Mouse (Mus musculus) hindbrain, postnatal 0 days (tissue): ENCODE data around the gene Unc79. TPM values are rescaled to one million over a fixed set of nuclear protein-coding genes. Genes with fewer than 3 reads are reported as not detected.

Source experiments
- ATAC-seq: fragments of 200-750 bp; cut with Nextera tagmentation; 2 replicates; pipeline ENCODE4 v1.8.0; 2017; ENCODE audit warnings: mild to moderate bottlenecking, moderate TSS enrichment, moderate library complexity
- DNase-seq: peaks from one replicate; pipeline ENCODE4 v3.0.0-alpha.2; 2015; ENCODE audit warnings: low spot score
- H3K27ac ChIP-seq: fragments of 300-500 bp; sonication (generic); 2 replicates; pipeline ENCODE4 v1.5.1; 2014; ENCODE audit warnings: mild to moderate bottlenecking
- H3K27me3 ChIP-seq: fragments of 300-500 bp; sonication (generic); 2 replicates; pipeline ENCODE4 v1.6.1; 2014; ENCODE audit warnings: low read length, mixed read lengths; ENCODE audit not compliant: insufficient read depth
- H3K36me3 ChIP-seq: fragments of 300-500 bp; sonication (generic); 2 replicates; pipeline ENCODE4 v1.6.1; 2014; ENCODE audit warnings: low read length, mixed read lengths; ENCODE audit not compliant: insufficient read depth
- H3K4me1 ChIP-seq: fragments of 300-500 bp; sonication (generic); 2 replicates; pipeline ENCODE4 v1.6.1; 2014; ENCODE audit warnings: antibody characterized with exemption, low read length, mixed read lengths; ENCODE audit not compliant: insufficient read depth
- H3K4me2 ChIP-seq: fragments of 300-500 bp; sonication (generic); 2 replicates; pipeline ENCODE4 v1.6.1; 2014; ENCODE audit warnings: low read depth, mild to moderate bottlenecking, low read length, moderate library complexity, mixed read lengths
- H3K4me3 ChIP-seq: fragments of 300-500 bp; sonication (generic); 2 replicates; pipeline ENCODE4 v1.5.1; 2014; ENCODE audit warnings: low read length
- H3K9ac ChIP-seq: fragments of 300-500 bp; sonication (generic); replicated peaks from 2 replicates; pipeline ENCODE4 v1.6.1; 2014; ENCODE audit warnings: mild to moderate bottlenecking, low read length, moderate library complexity, mixed read lengths
- H3K9me3 ChIP-seq: fragments of 300-500 bp; sonication (generic); 2 replicates; pipeline ENCODE4 v1.6.1; 2016; ENCODE audit warnings: low read length, mixed read lengths
- CTCF ChIP-seq: IDR thresholded peaks from 2 replicates; pipeline ENCODE4 v1.5.1; 2016; ENCODE audit warnings: antibody characterized with exemption, control low read depth, low read depth
- WGBS: fragments of 180-500 bp; shearing (Covaris S2); extraction: QIAGEN DNeasy Blood & Tissue Kit; methylation state at CpG from one replicate; pipeline ENCODE4 v1.1.7; 2014; 5-methylcytosine and 5-hydroxymethylcytosine counted together
- polyA plus RNA-seq: library from polyadenylated mRNA; unstranded; fragments of >200 nt; fragmentation: Nextera tagmentation; extraction: Ambion mirVana; gene quantifications from 2 replicates; pipeline ENCODE4 v1.2.1, GENCODE M21; 2015
- total RNA-seq: library from RNA; depleted of rRNA; stranded (reverse); fragments of >200 nt; gene quantifications from 2 replicates; pipeline ENCODE4 v1.2.3, GENCODE M21; 2014

The Unc79 gene
- total and polyA plus RNA-seq, 2 experiments from 2014 or later: 4.7 to 40.7 TPM

DNA sequence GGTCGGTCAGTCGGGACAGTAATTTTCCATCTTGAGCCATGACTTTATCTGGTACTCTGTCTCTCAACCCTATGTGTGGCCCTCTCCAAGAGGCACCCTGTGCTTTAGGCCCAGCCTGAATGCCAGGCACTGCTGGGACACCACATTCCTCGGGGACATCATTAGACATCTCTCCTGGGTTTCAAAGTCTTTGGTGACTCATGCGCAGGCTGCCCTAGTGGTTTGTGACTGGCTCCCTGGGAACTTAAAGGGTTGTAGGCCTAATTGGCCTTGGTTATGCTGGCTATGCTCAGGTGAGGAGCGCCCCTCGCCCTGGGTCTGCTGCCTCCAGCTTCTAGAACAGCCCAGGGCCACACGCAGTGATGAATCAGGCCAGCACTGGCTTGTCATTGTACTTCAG, 260.9 kb downstream of the Unc79 start:
- no peak overlapping the region for H3K4me3 ChIP-seq
- no peak overlapping the region for H3K9ac ChIP-seq
- no peaks in the 10 kb centered on the region for H3K36me3 ChIP-seq
- H3K27me3 ChIP-seq: no peaks in the 10 kb centered on the region
- 93% methylated on average over 7 of the region's 7 CpGs for WGBS
- no peak for ATAC-seq
- H3K27ac ChIP-seq: no peak overlapping the region
- no peak for TF ChIP-seq CTCF
- H3K4me1 ChIP-seq: peaks cover 8% of the 10 kb centered on the region; the same call in 1 of the 2 replicates
- no peak for DNase-seq
- no peak overlapping the region for H3K4me2 ChIP-seq
- H3K9me3 ChIP-seq: no peaks in the 10 kb centered on the region

GRCm38 (mm10) chr12:103211078-103211477, 262.4 kb downstream of the Unc79 start:
- H3K27me3 ChIP-seq: no peaks in the 10 kb centered on the region
- TF ChIP-seq CTCF: no peak
- DNase-seq: no peak
- no peaks in the 10 kb centered on the region for H3K9me3 ChIP-seq
- no peak overlapping the region for H3K9ac ChIP-seq
- H3K4me1 ChIP-seq: peaks cover 7% of the 10 kb centered on the region; the same call in 1 of the 2 replicates
- no peak overlapping the region for H3K27ac ChIP-seq
- WGBS: 47% methylated on average over 5 of the region's 5 CpGs
- no peak overlapping the region for H3K4me2 ChIP-seq
- no peak overlapping the region for H3K4me3 ChIP-seq
- no peak for ATAC-seq
- H3K36me3 ChIP-seq: no peaks in the 10 kb centered on the region

GRCm38 (mm10) chr12:103213591-103213990, 264.9 kb downstream of the Unc79 start:
- peaks cover 7% of the 10 kb centered on the region; the same call in 1 of the 2 replicates for H3K4me1 ChIP-seq
- TF ChIP-seq CTCF: no peak
- no peak; the same call in 1 of the 2 replicates for ATAC-seq

GRCm38 (mm10) chr12:103214270-103214669, 265.6 kb downstream of the Unc79 start:
- Histone ChIP-seq H3K27ac (no peak overlapping the region), H3K9me3 (no peaks in the 10 kb centered on the region), H3K9ac (no peak overlapping the region), H3K27me3 (no peaks in the 10 kb centered on the region), H3K4me3 (no peak overlapping the region), H3K36me3 (no peaks in the 10 kb centered on the region), H3K4me1 (peaks cover 7% of the 10 kb centered on the region; the same call in 1 of the 2 replicates), H3K4me2 (no peak overlapping the region)
- DNase-seq (peak; percentile 77), ATAC-seq (peak; percentile 60)
- 16% methylated on average over 10 of the region's 10 CpGs for WGBS
- no peak for TF ChIP-seq CTCF

More at GRCm38 (mm10) chr12:103213591-103213990, 264.9 kb downstream of the Unc79 start:
- Histone ChIP-seq H3K4me3 (no peak overlapping the region), H3K27ac (no peak overlapping the region), H3K27me3 (no peaks in the 10 kb centered on the region), H3K9ac (no peak overlapping the region), H3K36me3 (no peaks in the 10 kb centered on the region), H3K4me2 (no peak overlapping the region), H3K9me3 (no peaks in the 10 kb centered on the region)
- WGBS: 98% methylated on average over 2 of the region's 2 CpGs
- no peak for DNase-seq

DNA sequence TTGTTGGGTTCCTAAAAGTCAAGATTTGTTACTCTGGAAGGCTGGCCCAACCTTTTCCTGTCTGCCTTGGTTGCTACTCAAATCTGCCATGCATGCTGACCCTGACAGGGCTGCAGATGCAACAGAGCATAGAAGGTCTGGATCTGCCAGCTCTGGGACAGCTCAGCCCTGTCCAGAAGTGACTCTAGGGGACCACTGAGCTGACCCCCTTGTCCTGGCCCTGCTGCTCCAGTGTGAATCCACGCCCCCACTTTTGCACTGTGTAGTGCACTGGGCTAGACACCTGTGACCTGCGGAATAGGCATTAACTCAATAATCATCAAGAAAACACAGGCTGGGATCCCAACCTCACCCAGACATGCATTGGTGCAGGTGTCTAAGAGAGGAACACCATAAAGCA, 266.1 kb downstream of the Unc79 start:
- H3K4me1 ChIP-seq: peaks cover 7% of the 10 kb centered on the region; the same call in 1 of the 2 replicates
- H3K9ac ChIP-seq: no peak overlapping the region
- no peaks in the 10 kb centered on the region for H3K36me3 ChIP-seq
- H3K27me3 ChIP-seq: no peaks in the 10 kb centered on the region
- no peak overlapping the region for H3K4me2 ChIP-seq
- DNase-seq: no peak
- no peak overlapping the region for H3K27ac ChIP-seq
- ATAC-seq: peak; percentile 46
- 85% methylated on average over 2 of the region's 2 CpGs for WGBS
- H3K9me3 ChIP-seq: no peaks in the 10 kb centered on the region
- TF ChIP-seq CTCF: no peak
- no peak overlapping the region for H3K4me3 ChIP-seq

- ATAC-seq (no peak), DNase-seq (no peak)
- Histone ChIP-seq H3K9me3 (no peaks in the 10 kb centered on the region), H3K4me2 (no peak overlapping the region), H3K36me3 (no peaks in the 10 kb centered on the region), H3K4me3 (no peak overlapping the region), H3K27me3 (no peaks in the 10 kb centered on the region), H3K27ac (no peak overlapping the region), H3K9ac (no peak overlapping the region), H3K4me1 (peaks cover 7% of the 10 kb centered on the region; the same call in 1 of the 2 replicates)
- TF ChIP-seq CTCF: no peak
- WGBS: 80% methylated on average over 6 of the region's 6 CpGs
These were observed 267.4 kb downstream of the Unc79 start for GRCm38 (mm10) chr12:103215877-103216610.

GRCm38 (mm10) chr12:103223671-103224070, 275.0 kb downstream of the Unc79 start:
- no peaks in the 10 kb centered on the region for H3K27me3 ChIP-seq
- WGBS: 71% methylated on average over 9 of the region's 9 CpGs
- no peaks in the 10 kb centered on the region for H3K36me3 ChIP-seq
- H3K4me1 ChIP-seq: no peaks in the 10 kb centered on the region
- ATAC-seq (no peak), DNase-seq (no peak)
- H3K4me2 ChIP-seq: no peak overlapping the region
- no peaks in the 10 kb centered on the region for H3K9me3 ChIP-seq
- H3K4me3 ChIP-seq: no peak overlapping the region
- H3K27ac ChIP-seq: no peak overlapping the region
- no peak for TF ChIP-seq CTCF
- no peak overlapping the region for H3K9ac ChIP-seq
